Mouse (Mus musculus): ENCODE measurements around the gene Cfap161. TPM values are rescaled to one million over a fixed set of nuclear protein-coding genes. Genes with fewer than 3 reads are reported as not detected.
A peak's percentile ranks its signal among the peaks of the same experiment; 100 is the strongest.

The Cfap161 gene
- polyA plus RNA-seq, 1 experiment = 0.08 TPM

- Histone ChIP-seq H3K27me3 (ENCODE audit: control insufficient read depth, insufficient read depth, insufficient read length) (no peaks in the 10 kb centered on the region), H3K4me2 (ENCODE audit: low read depth) (no peak overlapping the region), H3K4me3 (no peak overlapping the region), H3K36me3 (ENCODE audit: control insufficient read depth, insufficient read depth) (no peaks in the 10 kb centered on the region), H3ac (ENCODE audit: control insufficient read depth, insufficient read length) (no peak overlapping the region), H3K79me2 (ENCODE audit: control insufficient read depth, insufficient read depth) (no peaks in the 10 kb centered on the region)
- TF ChIP-seq MAX (IDR thresholded peaks at IDR 0.05; ENCODE audit: low read depth) (no peak), MYOD1 (IDR thresholded peaks at IDR 0.05; ENCODE audit: control insufficient read depth in 1 of 3, insufficient read length in 2 of 3, low read depth in 2 of 3) (no peak)
These were observed 6.1 kb upstream of the Cfap161 start for GRCm38 (mm10) chr7:83800561-83801482.

- H3ac ChIP-seq (ENCODE audit: control insufficient read depth, insufficient read length) = no peak overlapping the region
- no peaks in the 10 kb centered on the region for H3K27me3 ChIP-seq (ENCODE audit: control insufficient read depth, insufficient read depth, insufficient read length)
- H3K4me2 ChIP-seq (ENCODE audit: low read depth) = no peak overlapping the region
- H3K4me3 ChIP-seq = no peak overlapping the region
- no peak for TF ChIP-seq E2F4 (IDR thresholded peaks at IDR 0.05; ENCODE audit: insufficient read depth)
- TF ChIP-seq MYOG (IDR thresholded peaks at IDR 0.05; ENCODE audit: control insufficient read depth in 1 of 3, insufficient read depth in 1 of 3, insufficient read length in 2 of 3, low read depth in 2 of 3) = no peak
- no peak for TF ChIP-seq USF1 (IDR thresholded peaks at IDR 0.05; ENCODE audit: low read depth)
- H3K36me3 ChIP-seq (ENCODE audit: control insufficient read depth, insufficient read depth) = no peaks in the 10 kb centered on the region
- no peaks in the 10 kb centered on the region for H3K79me2 ChIP-seq (ENCODE audit: control insufficient read depth, insufficient read depth)
These were observed 5.4 kb upstream of the Cfap161 start for GRCm38 (mm10) chr7:83800071-83800470.

DNA sequence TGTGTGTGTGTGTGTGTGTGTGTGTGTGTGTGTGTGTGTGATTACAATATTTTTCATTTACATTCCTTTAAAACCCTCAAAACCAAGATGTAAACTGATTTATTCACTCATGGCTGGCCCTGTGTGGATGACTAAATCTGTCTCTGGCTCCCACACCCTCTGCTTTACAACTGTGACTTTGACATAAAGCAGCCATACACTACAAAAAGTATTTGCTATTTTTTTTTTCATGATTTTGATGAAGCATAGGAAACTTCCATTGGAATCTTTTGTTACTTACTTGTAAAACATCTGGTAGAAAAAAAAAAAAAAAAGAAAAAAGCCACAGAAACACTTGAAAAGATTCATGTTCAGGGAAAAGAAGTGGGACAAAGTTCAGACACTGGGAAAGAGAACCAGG, 3.3 kb upstream of the Cfap161 start:
- H3ac ChIP-seq (ENCODE audit: control insufficient read depth, insufficient read length) = no peak overlapping the region
- no peaks in the 10 kb centered on the region for H3K36me3 ChIP-seq (ENCODE audit: control insufficient read depth, insufficient read depth)
- H3K79me2 ChIP-seq (ENCODE audit: control insufficient read depth, insufficient read depth) = no peaks in the 10 kb centered on the region
- TF ChIP-seq MYOG (IDR thresholded peaks at IDR 0.05; ENCODE audit: control insufficient read depth in 1 of 3, insufficient read depth in 1 of 3, insufficient read length in 2 of 3, low read depth in 2 of 3) (no peak), TCF12 (IDR thresholded peaks at IDR 0.05; ENCODE audit: insufficient read depth, poor library complexity, severe bottlenecking) (no peak), REST (IDR thresholded peaks at IDR 0.05; ENCODE audit: insufficient read depth, insufficient read length) (no peak), SRF (IDR thresholded peaks at IDR 0.05; ENCODE audit: control insufficient read depth, insufficient read length, low read depth) (no peak), MYOD1 (IDR thresholded peaks at IDR 0.05; ENCODE audit: control insufficient read depth in 1 of 3, insufficient read length in 2 of 3, low read depth in 2 of 3) (no peak), TCF3 (IDR thresholded peaks at IDR 0.05; ENCODE audit: insufficient read length, low read depth) (no peak), MAX (IDR thresholded peaks at IDR 0.05; ENCODE audit: low read depth) (no peak), E2F4 (IDR thresholded peaks at IDR 0.05; ENCODE audit: insufficient read depth) (no peak), USF1 (IDR thresholded peaks at IDR 0.05; ENCODE audit: low read depth) (no peak), POLR2A (IDR thresholded peaks at IDR 0.05; ENCODE audit: insufficient read length, low read depth) (no peak), CEBPB (IDR thresholded peaks at IDR 0.05; ENCODE audit: insufficient read depth, poor library complexity, severe bottlenecking) (no peak), POLR2AphosphoS2 (IDR thresholded peaks at IDR 0.05; ENCODE audit: insufficient read length, low read depth) (no peak)
- no peaks in the 10 kb centered on the region for H3K27me3 ChIP-seq (ENCODE audit: control insufficient read depth, insufficient read depth, insufficient read length)
- H3K4me2 ChIP-seq (ENCODE audit: low read depth) = no peak overlapping the region
- H3K4me3 ChIP-seq = no peak overlapping the region

DNA sequence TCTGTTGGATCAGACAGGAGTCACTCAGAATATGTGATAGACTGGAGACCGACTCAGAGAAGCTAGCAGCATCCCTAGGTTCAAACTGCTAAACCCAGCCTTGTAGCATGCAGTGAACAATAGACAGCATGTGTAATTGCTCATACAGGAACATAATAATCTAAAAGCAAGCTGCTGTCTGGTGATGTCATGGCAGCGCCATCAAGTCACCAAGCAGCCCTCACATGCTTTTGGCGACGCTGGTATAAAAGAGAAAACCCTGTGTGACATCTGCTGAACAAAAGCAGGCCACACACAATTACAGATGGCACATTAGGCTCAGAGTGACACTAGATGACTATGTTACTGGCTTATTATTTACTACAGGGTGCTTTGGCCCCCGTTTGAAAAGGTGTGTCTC, 1.5 kb upstream of the Cfap161 start:
- no peak overlapping the region for H3K4me3 ChIP-seq
- no peaks in the 10 kb centered on the region for H3K36me3 ChIP-seq (ENCODE audit: control insufficient read depth, insufficient read depth)
- no peaks in the 10 kb centered on the region for H3K79me2 ChIP-seq (ENCODE audit: control insufficient read depth, insufficient read depth)
- H3K27me3 ChIP-seq (ENCODE audit: control insufficient read depth, insufficient read depth, insufficient read length) = no peaks in the 10 kb centered on the region
- H3K4me2 ChIP-seq (ENCODE audit: low read depth) = no peak overlapping the region
- TF ChIP-seq SRF (IDR thresholded peaks at IDR 0.05; ENCODE audit: control insufficient read depth, insufficient read length, low read depth) (no peak), MAX (IDR thresholded peaks at IDR 0.05; ENCODE audit: low read depth) (no peak), MYOG (IDR thresholded peaks at IDR 0.05; ENCODE audit: control insufficient read depth in 1 of 3, insufficient read depth in 1 of 3, insufficient read length in 2 of 3, low read depth in 2 of 3) (no peak), E2F4 (IDR thresholded peaks at IDR 0.05; ENCODE audit: insufficient read depth) (no peak), USF1 (IDR thresholded peaks at IDR 0.05; ENCODE audit: low read depth) (no peak), POLR2AphosphoS2 (IDR thresholded peaks at IDR 0.05; ENCODE audit: insufficient read length, low read depth) (no peak), MYOD1 (IDR thresholded peaks at IDR 0.05; ENCODE audit: control insufficient read depth in 1 of 3, insufficient read length in 2 of 3, low read depth in 2 of 3) (no peak), TCF3 (IDR thresholded peaks at IDR 0.05; ENCODE audit: insufficient read length, low read depth) (no peak)
- no peak overlapping the region for H3ac ChIP-seq (ENCODE audit: control insufficient read depth, insufficient read length)

- no peak overlapping the region for H3ac ChIP-seq (ENCODE audit: control insufficient read depth, insufficient read length)
- no peak for TF ChIP-seq USF1 (IDR thresholded peaks at IDR 0.05; ENCODE audit: low read depth)
- no peak for TF ChIP-seq POLR2AphosphoS2 (IDR thresholded peaks at IDR 0.05; ENCODE audit: insufficient read length, low read depth)
- no peak for TF ChIP-seq POLR2A (IDR thresholded peaks at IDR 0.05; ENCODE audit: insufficient read length, low read depth)
- no peak for TF ChIP-seq TCF12 (IDR thresholded peaks at IDR 0.05; ENCODE audit: insufficient read depth, poor library complexity, severe bottlenecking)
- TF ChIP-seq MYOG (IDR thresholded peaks at IDR 0.05; ENCODE audit: control insufficient read depth in 1 of 3, insufficient read depth in 1 of 3, insufficient read length in 2 of 3, low read depth in 2 of 3) = no peak
- no peak for TF ChIP-seq MAX (IDR thresholded peaks at IDR 0.05; ENCODE audit: low read depth)
- TF ChIP-seq SRF (IDR thresholded peaks at IDR 0.05; ENCODE audit: control insufficient read depth, insufficient read length, low read depth) = no peak
- no peak for TF ChIP-seq REST (IDR thresholded peaks at IDR 0.05; ENCODE audit: insufficient read depth, insufficient read length)
- TF ChIP-seq CEBPB (IDR thresholded peaks at IDR 0.05; ENCODE audit: insufficient read depth, poor library complexity, severe bottlenecking) = no peak
- no peak for TF ChIP-seq E2F4 (IDR thresholded peaks at IDR 0.05; ENCODE audit: insufficient read depth)
- no peak for TF ChIP-seq MYOD1 (IDR thresholded peaks at IDR 0.05; ENCODE audit: control insufficient read depth in 1 of 3, insufficient read length in 2 of 3, low read depth in 2 of 3)
- no peak for TF ChIP-seq TCF3 (IDR thresholded peaks at IDR 0.05; ENCODE audit: insufficient read length, low read depth)
- no peaks in the 10 kb centered on the region for H3K79me2 ChIP-seq (ENCODE audit: control insufficient read depth, insufficient read depth)
- H3K4me2 ChIP-seq (ENCODE audit: low read depth) = peak overlapping the region; percentile 30
- no peaks in the 10 kb centered on the region for H3K27me3 ChIP-seq (ENCODE audit: control insufficient read depth, insufficient read depth, insufficient read length)
- H3K36me3 ChIP-seq (ENCODE audit: control insufficient read depth, insufficient read depth) = no peaks in the 10 kb centered on the region
- H3K4me3 ChIP-seq = no peak overlapping the region
These were observed 535 bp downstream of the Cfap161 start for GRCm38 (mm10) chr7:83794006-83794683.

All from myocyte (in vitro differentiated cells).